Mouse (Mus musculus): ENCODE measurements around the gene Gm9780. TPM values are rescaled to one million over a fixed set of nuclear protein-coding genes. Genes with fewer than 3 reads are reported as not detected.

Gene Gm9780
- total and polyA plus RNA-seq, 3 experiments = 10.2 to 211 (median 28.6) TPM

Other genes with a start within 250 kb of the Gm9780 start
- 10 to 100 TPM; 59.3 to 75.7 TPM for gene Anxa11, start 200.6 kb downstream of the Gm9780 start, total RNA-seq (2021)
- 96.9 and 103 TPM in 2 replicates for gene Anxa11, start 200.6 kb downstream of the Gm9780 start, polyA plus RNA-seq (2012; rRNA removed)
- 1 to 10 TPM; 2.8 to 3.1 TPM for gene Plac9a, start 139.6 kb downstream of the Gm9780 start, total RNA-seq (2021)
- 0.44 and 0.74 TPM in 2 replicates for gene Plac9a, start 139.6 kb downstream of the Gm9780 start, polyA plus RNA-seq (2012; rRNA removed)
- gene Tmem254a, start 115.0 kb downstream of the Gm9780 start, total RNA-seq (2021) = 1 to 10 TPM; 1.5 to 2.5 TPM
- 13.0 and 22.3 TPM in 2 replicates for gene Tmem254a, start 115.0 kb downstream of the Gm9780 start, polyA plus RNA-seq (2012; rRNA removed)
- gene Cphx1, start 104.4 kb downstream of the Gm9780 start, total RNA-seq (2021) = not detected
- not detected in 2 replicates for gene Cphx1, start 104.4 kb downstream of the Gm9780 start, polyA plus RNA-seq (2012; rRNA removed)
- not detected for gene Duxbl1, start 64.1 kb downstream of the Gm9780 start, total RNA-seq (2021)
- 0.28 TPM in 1 of 2 replicates, not detected in the other for gene Duxbl1, start 64.1 kb downstream of the Gm9780 start, polyA plus RNA-seq (2012; rRNA removed)
- gene Tmem254c, start 24.6 kb upstream of the Gm9780 start, total RNA-seq (2021) = 10 to 100 TPM in 1 of 2 experiments, 1 to 10 TPM in 1; 1.5 to 13.8 TPM
- 11.8 and 16.0 TPM in 2 replicates for gene Tmem254c, start 24.6 kb upstream of the Gm9780 start, polyA plus RNA-seq (2012; rRNA removed)
- gene Cphx2, start 38.8 kb upstream of the Gm9780 start, total RNA-seq (2021) = not detected
- not detected in 2 replicates for gene Cphx2, start 38.8 kb upstream of the Gm9780 start, polyA plus RNA-seq (2012; rRNA removed)
- gene Cphx3, start 39.6 kb upstream of the Gm9780 start, total RNA-seq (2021) = not detected
- not detected in 2 replicates for gene Cphx3, start 39.6 kb upstream of the Gm9780 start, polyA plus RNA-seq (2012; rRNA removed)
- not detected for gene Duxbl2, start 75.6 kb upstream of the Gm9780 start, total RNA-seq (2021)
- gene Duxbl2, start 75.6 kb upstream of the Gm9780 start, polyA plus RNA-seq (2012; rRNA removed) = 0.09 TPM in 1 of 2 replicates, not detected in the other
- gene Plac9b, start 139.8 kb upstream of the Gm9780 start, total RNA-seq (2021) = 10 to 100 TPM; 28.8 to 76.6 TPM
- 24.0 and 31.6 TPM in 2 replicates for gene Plac9b, start 139.8 kb upstream of the Gm9780 start, polyA plus RNA-seq (2012; rRNA removed)
- 10 to 100 TPM in 1 of 2 experiments, 1 to 10 TPM in 1; 8.5 to 22.8 TPM for gene Tmem254b, start 164.3 kb upstream of the Gm9780 start, total RNA-seq (2021)
- 14.3 and 22.1 TPM in 2 replicates for gene Tmem254b, start 164.3 kb upstream of the Gm9780 start, polyA plus RNA-seq (2012; rRNA removed)
- gene Duxbl3, start 215.3 kb upstream of the Gm9780 start, total RNA-seq (2021) = under 1 TPM; 0.38 to 0.46 TPM
- gene Duxbl3, start 215.3 kb upstream of the Gm9780 start, polyA plus RNA-seq (2012; rRNA removed) = not detected in 2 replicates

All from adrenal gland, adult 2 months (tissue).